Mouse (Mus musculus) ES-Bruce4 (cell line): ENCODE results near the gene Lzts2.

Source experiments
- CTCF ChIP-seq: IDR thresholded peaks from one replicate; pipeline ENCODE4 v1.8.1; 2011; ENCODE audit warnings: low read depth, low read length
- EP300 ChIP-seq: IDR thresholded peaks from 2 replicates; pipeline ENCODE4 v1.6.1; 2011; ENCODE audit warnings: low read depth, low read length; ENCODE audit not compliant: insufficient read depth
- POLR2A ChIP-seq: IDR thresholded peaks from one replicate; pipeline ENCODE4 v1.8.1; 2011; ENCODE audit warnings: low read length; ENCODE audit not compliant: insufficient read depth

- TF ChIP-seq CTCF (no peak), EP300 (no peak), POLR2A (no peak)
These were observed 61.3 kb downstream of the Lzts2 start for GRCm38 (mm10) chr19:45075323-45076035.
